Mouse (Mus musculus): ENCODE data around the gene Gm20518. TPM values are rescaled to one million over a fixed set of nuclear protein-coding genes. Genes with fewer than 3 reads are reported as not detected.

Gene Gm20518
- total and polyA plus RNA-seq, 3 experiments, result 0.35 to 0.53 TPM; not detected in 1

DNA sequence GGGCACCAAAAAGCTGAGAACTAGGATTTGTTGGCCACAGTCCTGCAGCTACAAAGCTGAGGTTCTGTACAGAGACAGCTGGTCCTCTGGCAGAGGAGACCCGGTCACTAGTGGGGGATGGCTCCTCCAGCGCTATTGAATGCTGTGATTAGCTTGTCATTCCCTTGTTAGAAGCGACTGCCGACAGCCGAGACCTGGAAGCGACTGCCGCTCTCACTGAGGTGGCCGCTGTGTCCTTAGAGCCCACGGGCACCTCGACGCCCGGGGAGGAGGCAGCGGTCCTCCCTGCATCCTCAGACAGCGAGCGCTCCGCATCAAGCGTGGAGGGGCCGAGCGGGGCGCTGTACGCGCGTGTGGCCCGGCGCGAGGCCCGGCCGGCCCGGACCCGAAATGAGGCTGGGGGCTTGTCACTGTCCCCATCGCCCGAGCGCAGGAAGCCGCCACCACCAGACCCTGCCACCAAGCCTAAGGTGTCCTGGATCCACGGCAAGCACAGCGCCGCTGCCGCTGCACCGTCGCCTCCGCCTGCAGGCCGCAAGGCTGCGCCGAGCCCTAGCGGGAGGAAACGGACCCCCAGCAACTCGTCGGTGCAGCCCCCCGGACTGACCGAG is 84.8 kb downstream of the Gm20518 start:
- peak overlapping the region; percentile 67; the same call in 1 of the 2 replicates for H3K27ac ChIP-seq (ENCODE audit: control insufficient read depth, low read depth, low read length)
- peaks cover 0 to 5% of the 10 kb centered on the region in 2 experiments; a peak in 2 of 4 replicates for H3K36me3 ChIP-seq (ENCODE audit: control insufficient read depth in 1 of 2, insufficient read depth in 2 of 2, low read length in 2 of 2)
- peaks cover 5% of the 10 kb centered on the region; the same call in 1 of the 2 replicates for H3K79me2 ChIP-seq (ENCODE audit: control insufficient read depth, insufficient read depth, low read length, poor library complexity)
- H3K9me3 ChIP-seq (replicated peaks; ENCODE audit: insufficient read depth, low read length), result no peaks in the 10 kb centered on the region
- no peaks in the 10 kb centered on the region for H3K27me3 ChIP-seq (ENCODE audit: control insufficient read depth in 1 of 2, insufficient read depth in 2 of 2, low read length in 2 of 2)
- TF ChIP-seq JUND (IDR thresholded peaks at IDR 0.05; ENCODE audit: low read depth, low read length) (no peak), RCOR1 (IDR thresholded peaks at IDR 0.05; ENCODE audit: low read depth, low read length) (no peak), USF2 (IDR thresholded peaks at IDR 0.05; ENCODE audit: borderline replicate concordance in 1 of 2, insufficient read depth in 1 of 2, low read depth in 1 of 2, low read length in 2 of 2) (no peak), MEF2A (IDR thresholded peaks at IDR 0.05; ENCODE audit: extremely low read depth, insufficient replicate concordance, low read depth, low read length, poor library complexity, severe bottlenecking) (no peak), UBTF (IDR thresholded peaks at IDR 0.05; ENCODE audit: borderline replicate concordance, insufficient read depth, low read depth, low read length) (no peak), POLR2AphosphoS2 (IDR thresholded peaks at IDR 0.05; ENCODE audit: low read length) (no peak), KAT2A (conservative IDR thresholded peaks at IDR 0.05; ENCODE audit: low read depth, low read length) (no peak), CTCF (IDR thresholded peaks at IDR 0.05 in 2 of 3, conservative IDR thresholded peaks at IDR 0.05 in 1 of 3; ENCODE audit: control insufficient read depth in 1 of 3, insufficient read depth in 1 of 3, low read depth in 2 of 3, low read length in 3 of 3, poor library complexity in 1 of 3, severe bottlenecking in 1 of 3) (no peak), NELFE (IDR thresholded peaks at IDR 0.05; ENCODE audit: low read depth, low read length) (no peak), SMC3 (IDR thresholded peaks at IDR 0.05; ENCODE audit: low read depth, low read length) (no peak), EP300 (IDR thresholded peaks at IDR 0.05; ENCODE audit: low read depth in 1 of 2, low read length in 2 of 2) (no peak), USF1 (IDR thresholded peaks at IDR 0.05; ENCODE audit: low read depth, low read length) (no peak), HCFC1 (IDR thresholded peaks at IDR 0.05; ENCODE audit: low read depth, low read length) (no peak; the same call in 1 of the 2 replicates), ZC3H11A (IDR thresholded peaks at IDR 0.05; ENCODE audit: low read depth, low read length) (no peak), TBP (IDR thresholded peaks at IDR 0.05; ENCODE audit: low read depth, low read length) (no peak), MAZ (IDR thresholded peaks at IDR 0.05; ENCODE audit: low read depth, low read length) (no peak), POLR2A (IDR thresholded peaks at IDR 0.05; ENCODE audit: control insufficient read depth in 1 of 2, insufficient read depth in 1 of 2, low read depth in 1 of 2, low read length in 2 of 2, poor library complexity in 1 of 2) (no peak)
- peaks cover 2 to 33% of the 10 kb centered on the region in 2 experiments; a peak in 3 of 4 replicates for H3K4me1 ChIP-seq (ENCODE audit: control insufficient read depth in 1 of 2, insufficient read depth in 2 of 2, low read length in 2 of 2)
- H3K9ac ChIP-seq (ENCODE audit: control insufficient read depth, low read depth, low read length, poor library complexity, severe bottlenecking), result peak overlapping the region; percentile 94
- DNase-seq (ENCODE audit: low read depth, low spot score), result peak; percentile 44
- peak overlapping the region; percentile 53 to 70 for H3K4me3 ChIP-seq (ENCODE audit: control insufficient read depth in 1 of 2, insufficient read depth in 1 of 2, low read depth in 2 of 2, low read length in 2 of 2)

DNA sequence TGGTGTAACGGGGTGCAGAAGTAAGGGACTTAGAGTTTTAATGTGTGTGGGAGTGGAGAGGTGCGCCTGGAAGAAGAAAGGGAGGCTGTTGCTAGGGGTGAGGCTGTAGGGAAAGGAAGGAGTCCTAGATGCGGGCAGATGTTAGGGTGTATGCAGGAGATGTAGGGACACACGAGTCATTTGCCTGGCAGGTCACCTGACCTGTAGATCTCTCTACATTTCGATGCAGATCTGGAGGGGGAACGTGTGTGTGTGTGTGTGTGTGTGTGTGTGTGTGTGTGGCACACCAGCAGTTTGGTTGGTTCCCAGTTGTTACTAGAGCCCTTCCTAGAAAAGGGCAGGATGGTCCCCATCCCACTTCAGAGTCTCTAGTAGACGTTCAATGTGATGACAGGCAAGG is 86.5 kb downstream of the Gm20518 start:
- Histone ChIP-seq H3K4me1 (ENCODE audit: control insufficient read depth in 1 of 2, insufficient read depth in 2 of 2, low read length in 2 of 2) (peaks cover 2 to 33% of the 10 kb centered on the region in 2 experiments; a peak in 3 of 4 replicates), H3K36me3 (ENCODE audit: control insufficient read depth in 1 of 2, insufficient read depth in 2 of 2, low read length in 2 of 2) (peaks cover 0 to 5% of the 10 kb centered on the region in 2 experiments; a peak in 2 of 4 replicates), H3K27ac (ENCODE audit: control insufficient read depth, low read depth, low read length) (peak overlapping the region; percentile 24), H3K4me3 (ENCODE audit: control insufficient read depth in 1 of 2, insufficient read depth in 1 of 2, low read depth in 2 of 2, low read length in 2 of 2) (peak overlapping the region; percentile 79 to 83), H3K79me2 (ENCODE audit: control insufficient read depth, insufficient read depth, low read length, poor library complexity) (peaks cover 5% of the 10 kb centered on the region; the same call in 1 of the 2 replicates), H3K27me3 (ENCODE audit: control insufficient read depth in 1 of 2, insufficient read depth in 2 of 2, low read length in 2 of 2) (no peaks in the 10 kb centered on the region), H3K9me3 (replicated peaks; ENCODE audit: insufficient read depth, low read length) (no peaks in the 10 kb centered on the region), H3K9ac (ENCODE audit: control insufficient read depth, low read depth, low read length, poor library complexity, severe bottlenecking) (peak overlapping the region; percentile 68)
- peak in 1 of 2 experiments; percentile 53; a peak in 1 of 4 replicates for TF ChIP-seq USF2 (IDR thresholded peaks at IDR 0.05; ENCODE audit: borderline replicate concordance in 1 of 2, insufficient read depth in 1 of 2, low read depth in 1 of 2, low read length in 2 of 2)
- peak; percentile 83 for TF ChIP-seq USF1 (IDR thresholded peaks at IDR 0.05; ENCODE audit: low read depth, low read length)
- no peak for TF ChIP-seq GABPA (IDR thresholded peaks at IDR 0.05; ENCODE audit: low read depth, low read length)
- peak; percentile 43; the same call in 1 of the 2 replicates for TF ChIP-seq MXI1 (IDR thresholded peaks at IDR 0.05; ENCODE audit: low read depth, low read length)
- DNase-seq (ENCODE audit: low read depth, low spot score), result no peak

All from MEL (cell line).